ENCODE assay signal across 10 mouse cellular contexts in genomic region chr13:63080191-63080590, GRCm38 (mm10).
"Had no signal": no experiment of that assay in that cellular context is flagged by ENCODE, and none has a peak within 500 bp of the region (broad histone marks: within the 10 kb centered on the region; RNA-seq: fewer than 3 reads in every experiment).

No protein-coding gene starts in this region.

- H3K27ac ChIP-seq: liver, embryonic 13.5 days had no signal

- H3K4me3 ChIP-seq: liver, embryonic 13.5 days had no signal

- DNase-seq: kidney, adult 9 months; kidney, postnatal 10 days; kidney, postnatal 36 days; liver, embryonic 13.5 days; lung, adult 2 months; lung, postnatal 14 days; lung, postnatal 4 days; midbrain, embryonic 14.5 days; thymus, adult 18-20 months; thymus, postnatal 4 days had no signal
